In genomic region chr15:89378831-89379401, GRCm38 (mm10) we compare ENCODE assay signal across 7 mouse cellular contexts. TPM values are rescaled to one million over a fixed set of nuclear protein-coding genes. Genes with fewer than 3 reads are reported as not detected.
DNase-seq lines count a peak whose midpoint lies in the region; ATAC-seq and TF ChIP-seq lines count a peak whose summit lies in the region.

Odf3b (minus strand) TSS chr15:89379282.

- under 1% methylated on average over 33 of the region's 33 CpGs for WGBS in heart, embryonic 13.5 days
- under 1% methylated on average over 33 of the region's 33 CpGs for WGBS in kidney, embryonic 16.5 days

- H3K36me3 ChIP-seq in heart, embryonic 13.5 days = no peaks in the 10 kb centered on the region
- no peaks in the 10 kb centered on the region for H3K36me3 ChIP-seq in kidney, embryonic 16.5 days (ENCODE audit: insufficient read depth, low read length)

- no peaks in the 10 kb centered on the region; the same call in 1 of the 2 replicates for H3K4me1 ChIP-seq in brown adipose tissue, adult 24 weeks (ENCODE audit: control insufficient read depth, insufficient read depth, insufficient read length, low read length)
- no peaks in the 10 kb centered on the region for H3K4me1 ChIP-seq in cortical plate, adult 2 months (ENCODE audit: control insufficient read depth, insufficient read depth, low read length)
- H3K4me1 ChIP-seq in heart, embryonic 13.5 days = peaks cover 34% of the 10 kb centered on the region
- peaks cover 21% of the 10 kb centered on the region for H3K4me1 ChIP-seq in kidney, embryonic 16.5 days (ENCODE audit: insufficient read depth, low read length)

- no peak for TF ChIP-seq CTCF in cortical plate, adult 2 months (IDR thresholded peaks at IDR 0.05; ENCODE audit: extremely low read depth, insufficient read depth, low read length)

- H3K27me3 ChIP-seq in heart, embryonic 13.5 days (replicated peaks) = peaks cover 71% of the 10 kb centered on the region
- H3K27me3 ChIP-seq in kidney, embryonic 16.5 days (ENCODE audit: insufficient read depth, low read length) = peaks cover 48% of the 10 kb centered on the region

- peak within 1 kb of the TSS; percentile 91 for H3K27ac ChIP-seq in brown adipose tissue, adult 24 weeks (replicated peaks; ENCODE audit: low read depth, low read length)
- H3K27ac ChIP-seq in cortical plate, adult 2 months (ENCODE audit: insufficient read depth, low read length) = no peak within 1 kb of the TSS
- no peak within 1 kb of the TSS for H3K27ac ChIP-seq in heart, embryonic 13.5 days (replicated peaks)
- no peak within 1 kb of the TSS for H3K27ac ChIP-seq in kidney, embryonic 16.5 days (ENCODE audit: low read length)

- peak within 1 kb of the TSS; percentile 71 for H3K9ac ChIP-seq in heart, embryonic 13.5 days
- peak within 1 kb of the TSS; percentile 63 for H3K9ac ChIP-seq in kidney, embryonic 16.5 days (replicated peaks; ENCODE audit: low read length)

- H3K9me3 ChIP-seq in heart, embryonic 13.5 days = no peaks in the 10 kb centered on the region
- no peaks in the 10 kb centered on the region for H3K9me3 ChIP-seq in kidney, embryonic 16.5 days (ENCODE audit: low read length)

- ATAC-seq in heart, embryonic 13.5 days (ENCODE audit: extremely low read depth, insufficient number of reproducible peaks, low FRiP score, low TSS enrichment) = no peak
- ATAC-seq in kidney, embryonic 16.5 days (ENCODE audit: low FRiP score, low TSS enrichment) = peak; percentile 4; the same call in 1 of the 2 replicates

- peak; percentile 52 for DNase-seq in lung, postnatal 36 days
- DNase-seq in testis, postnatal 10 days (ENCODE audit: low spot score) = peak; percentile 50
- no peak for DNase-seq in spleen, postnatal 36 days (ENCODE audit: low spot score in 2 of 2)

- no peak for TF ChIP-seq POLR2A in cortical plate, adult 2 months (IDR thresholded peaks at IDR 0.05; ENCODE audit: extremely low read depth, insufficient read depth, low read length)

- peak within 1 kb of the TSS; percentile 82 for H3K4me2 ChIP-seq in heart, embryonic 13.5 days
- H3K4me2 ChIP-seq in kidney, embryonic 16.5 days (replicated peaks; ENCODE audit: low read depth, low read length) = peak within 1 kb of the TSS; percentile 82

- peak within 1 kb of the TSS; percentile 70 for H3K4me3 ChIP-seq in brown adipose tissue, adult 24 weeks (ENCODE audit: insufficient read depth, low read depth, low read length)
- peak within 1 kb of the TSS; percentile 44 for H3K4me3 ChIP-seq in cortical plate, adult 2 months (ENCODE audit: insufficient read depth, low read length)
- H3K4me3 ChIP-seq in heart, embryonic 13.5 days = peak within 1 kb of the TSS; percentile 54
- peak within 1 kb of the TSS; percentile 49 for H3K4me3 ChIP-seq in kidney, embryonic 16.5 days (ENCODE audit: low read length)

RNA-seq across cellular contexts. Expression of gene Odf3b, which starts in this region (rescaled TPM):
- polyA plus RNA-seq in brown adipose tissue, adult 24 weeks (2012; ENCODE audit: insufficient read depth, insufficient read length, missing spikeins) = not detected in 2 replicates
- 5.4 and 5.6 TPM in 2 replicates for polyA plus RNA-seq in cortical plate, adult 2 months (2012; rRNA removed)
- polyA plus RNA-seq in heart, embryonic 13.5 days (2015; fragmentation: Nextera tagmentation; extraction: Ambion mirVana) = 0.28 and 0.76 TPM in 2 replicates
- 1.1 and 1.6 TPM in 2 replicates for polyA plus RNA-seq in kidney, embryonic 16.5 days (2015; fragmentation: Nextera tagmentation; extraction: Ambion mirVana)

Comparison
In these comparisons a context has a peak if more than half of its experiments do, and no peak if none do; other contexts are left out.
1. DNase-seq: peak in lung, postnatal 36 days (single experiment) and testis, postnatal 10 days (single experiment); none in spleen, postnatal 36 days (0 of 2).
2. Peak in every context shown above with its lines, with median percentiles within 50 percentile points of each other: H3K4me3 ChIP-seq.